Mouse (Mus musculus) lung, postnatal 4 days (tissue): ENCODE measurements around the gene Ptpn6.
A peak's percentile ranks its signal among the peaks of the same experiment; 100 is the strongest.

Experiments used
- DNase-seq, 2 experiments: peaks; one replicate each; pipeline ENCODE4 v3.0.0; 2021

The Ptpn6 gene

GRCm38 (mm10) chr6:124738511-124739023 lies at the start of gene Ptpn6:
Gene Ptpn6, minus strand, starts transcription at chr6:124738714.
- peak; percentile 85 to 93 for DNase-seq

- DNase-seq, result no peak
Measured at GRCm38 (mm10) chr6:124787722-124788121, 49.2 kb upstream of the Ptpn6 start.

- DNase-seq, result no peak
Measured at GRCm38 (mm10) chr6:124786756-124787420, 48.4 kb upstream of the Ptpn6 start.

- DNase-seq, result peak in 1 of 2 experiments; percentile 38
Measured at GRCm38 (mm10) chr6:124782436-124782835, 43.9 kb upstream of the Ptpn6 start.

- no peak for DNase-seq
Measured at GRCm38 (mm10) chr6:124780917-124781316, 42.4 kb upstream of the Ptpn6 start.

- DNase-seq, result no peak
Measured at GRCm38 (mm10) chr6:124779984-124780416, 41.5 kb upstream of the Ptpn6 start.

GRCm38 (mm10) chr6:124779222-124779983 lies 40.9 kb upstream of the Ptpn6 start, which contains the start of gene Lrrc23:
Gene Lrrc23, minus strand, starts transcription at chr6:124779727.
- peak; percentile 57 to 63 for DNase-seq

- no peak for DNase-seq
Measured at GRCm38 (mm10) chr6:124770511-124770910, 32.0 kb upstream of the Ptpn6 start.

GRCm38 (mm10) chr6:124770013-124770412 lies 31.5 kb upstream of the Ptpn6 start:
- DNase-seq, result no peak

GRCm38 (mm10) chr6:124769101-124769765 lies 30.7 kb upstream of the Ptpn6 start, which contains the start of gene Eno2:
Gene Eno2, minus strand, starts transcription at chr6:124769673.
- peak; percentile 45 to 64 for DNase-seq

GRCm38 (mm10) chr6:124768704-124769044 lies 30.2 kb upstream of the Ptpn6 start:
- DNase-seq, result no peak

- DNase-seq, result no peak
Measured at GRCm38 (mm10) chr6:124767920-124768703, 29.6 kb upstream of the Ptpn6 start.

GRCm38 (mm10) chr6:124767536-124767919 lies 29.0 kb upstream of the Ptpn6 start:
- DNase-seq, result no peak

- no peak for DNase-seq
Measured at GRCm38 (mm10) chr6:124765951-124766350, 27.4 kb upstream of the Ptpn6 start.

GRCm38 (mm10) chr6:124759259-124759658 lies 20.7 kb upstream of the Ptpn6 start:
- DNase-seq, result peak; percentile 82 to 90

- no peak for DNase-seq
Measured at GRCm38 (mm10) chr6:124758849-124759232, 20.3 kb upstream of the Ptpn6 start.

- peak; percentile 61 to 76 for DNase-seq
Measured at GRCm38 (mm10) chr6:124757909-124758848, 19.7 kb upstream of the Ptpn6 start.

GRCm38 (mm10) chr6:124757351-124757880 lies 18.9 kb upstream of the Ptpn6 start:
- DNase-seq, result no peak

- peak; percentile 89 to 92 for DNase-seq
Measured at GRCm38 (mm10) chr6:124756652-124757350, 18.3 kb upstream of the Ptpn6 start.

GRCm38 (mm10) chr6:124755831-124756595 lies 17.5 kb upstream of the Ptpn6 start, which contains the start of the genes Gm45234 and Atn1:
Gene Gm45234, minus strand, starts transcription at chr6:124756021.
Gene Atn1, minus strand, starts transcription at chr6:124756524.
- peak; percentile 80 to 85 for DNase-seq
